Mouse (Mus musculus): ENCODE data around the gene Gm16513. TPM values are rescaled to one million over a fixed set of nuclear protein-coding genes. Genes with fewer than 3 reads are reported as not detected.
"Not testable (repeated sequence)": the region's sequence is repeated elsewhere in the genome, so short reads cannot be mapped to it uniquely, and the experiment has no call there.

Gene Gm16513
- not detected for total RNA-seq (2022)

GRCm38 (mm10) chr5:95182324-95182723, at the start of gene Gm16513:
Gene Gm16513 (plus strand): TSS chr5:95182624.
- not testable (repeated sequence) for DNase-seq (ENCODE audit: low spot score)

Other genes with a start within 250 kb of the Gm16513 start
- not detected for gene Gm6367, start 194.0 kb upstream of the Gm16513 start, total RNA-seq (2022)
- not detected for gene Gm7942, start 75.7 kb upstream of the Gm16513 start, total RNA-seq (2022)
- gene Gm10424, start 90.1 kb downstream of the Gm16513 start, total RNA-seq (2022): not detected
- not detected for gene Gm3259, start 123.3 kb downstream of the Gm16513 start, total RNA-seq (2022)